Mouse (Mus musculus) intestine, postnatal 0 days (tissue): ENCODE measurements around the gene Mtmr14. TPM values are rescaled to one million over a fixed set of nuclear protein-coding genes. Genes with fewer than 3 reads are reported as not detected.
A peak's percentile ranks its signal among the peaks of the same experiment; 100 is the strongest.

Experiments
- ATAC-seq: fragments of 200-750 bp; cut with Nextera tagmentation; 2 replicates; pipeline ENCODE4 v1.8.0; 2017; ENCODE audit warnings: mild to moderate bottlenecking, moderate TSS enrichment, moderate library complexity
- H3K27ac ChIP-seq: fragments of 300-500 bp; sonication (generic); 2 replicates; pipeline ENCODE4 v1.5.1; 2014; ENCODE audit warnings: mild to moderate bottlenecking, low read depth, low read length, moderate library complexity
- H3K27me3 ChIP-seq: fragments of 300-500 bp; sonication (generic); replicated peaks from 2 replicates; pipeline ENCODE4 v1.6.1; 2014; ENCODE audit warnings: low read length, mixed read lengths; ENCODE audit not compliant: control insufficient read depth, insufficient read depth
- H3K36me3 ChIP-seq: fragments of 300-500 bp; sonication (generic); 2 replicates; pipeline ENCODE4 v1.6.1; 2014; ENCODE audit warnings: mild to moderate bottlenecking, moderate library complexity; ENCODE audit not compliant: control insufficient read depth, insufficient read depth
- H3K4me1 ChIP-seq: fragments of 300-500 bp; sonication (generic); replicated peaks from 2 replicates; pipeline ENCODE4 v1.6.1; 2014; ENCODE audit warnings: antibody characterized with exemption, low read length, mixed read lengths; ENCODE audit not compliant: control insufficient read depth, insufficient read depth
- H3K4me2 ChIP-seq: fragments of 300-500 bp; sonication (generic); replicated peaks from 2 replicates; pipeline ENCODE4 v1.6.1; 2014; ENCODE audit warnings: low read depth, mild to moderate bottlenecking, moderate library complexity
- H3K4me3 ChIP-seq: fragments of 300-500 bp; sonication (generic); 2 replicates; pipeline ENCODE4 v1.5.1; 2014; ENCODE audit warnings: low read depth, low read length
- H3K9ac ChIP-seq: fragments of 300-500 bp; sonication (generic); 2 replicates; pipeline ENCODE4 v1.6.1; 2014; ENCODE audit warnings: mild to moderate bottlenecking, low read depth, low read length
- H3K9me3 ChIP-seq: fragments of 300-500 bp; sonication (generic); 2 replicates; pipeline ENCODE4 v1.6.1; 2016; ENCODE audit warnings: mixed run types; ENCODE audit not compliant: control insufficient read depth
- CTCF ChIP-seq: sonication (generic); IDR thresholded peaks from 2 replicates; pipeline ENCODE4 v1.5.1; 2016; ENCODE audit warnings: low read depth, mild to moderate bottlenecking, control low read depth, antibody characterized with exemption, moderate library complexity
- WGBS: fragments of 180-500 bp; shearing (Covaris S2); extraction: QIAGEN DNeasy Blood & Tissue Kit; methylation state at CpG from one replicate; pipeline ENCODE4 v1.1.7; 2014; 5-methylcytosine and 5-hydroxymethylcytosine counted together
- polyA plus RNA-seq: library from polyadenylated mRNA; unstranded; fragments of >200 nt; fragmentation: Nextera tagmentation; extraction: Ambion mirVana; gene quantifications from 2 replicates; pipeline ENCODE4 v1.2.1, GENCODE M21; 2015

Mtmr14 gene
- polyA plus RNA-seq, 1 experiment from 2014 or later = 31.5 TPM

- Histone ChIP-seq H3K4me3 (peak overlapping the region; percentile 68), H3K9ac (peak overlapping the region; percentile 90), H3K27ac (peak overlapping the region; percentile 99), H3K4me1 (0 out of 2 replicates have a peak, but pooled peaks cover 3% of the 10 kb centered on the region), H3K36me3 (peaks cover 18% of the 10 kb centered on the region), H3K4me2 (peak overlapping the region; percentile 79), H3K27me3 (no peaks in the 10 kb centered on the region), H3K9me3 (no peaks in the 10 kb centered on the region)
- no peak for TF ChIP-seq CTCF
- WGBS = under 1% methylated on average over 32 of the region's 34 CpGs
- ATAC-seq = no peak
These were observed 70.0 kb downstream of the Mtmr14 start for GRCm38 (mm10) chr6:113307481-113308121.

- ATAC-seq = no peak
- WGBS = 21% methylated on average over 5 of the region's 5 CpGs
These were observed 70.5 kb downstream of the Mtmr14 start for GRCm38 (mm10) chr6:113308141-113308540.

DNA sequence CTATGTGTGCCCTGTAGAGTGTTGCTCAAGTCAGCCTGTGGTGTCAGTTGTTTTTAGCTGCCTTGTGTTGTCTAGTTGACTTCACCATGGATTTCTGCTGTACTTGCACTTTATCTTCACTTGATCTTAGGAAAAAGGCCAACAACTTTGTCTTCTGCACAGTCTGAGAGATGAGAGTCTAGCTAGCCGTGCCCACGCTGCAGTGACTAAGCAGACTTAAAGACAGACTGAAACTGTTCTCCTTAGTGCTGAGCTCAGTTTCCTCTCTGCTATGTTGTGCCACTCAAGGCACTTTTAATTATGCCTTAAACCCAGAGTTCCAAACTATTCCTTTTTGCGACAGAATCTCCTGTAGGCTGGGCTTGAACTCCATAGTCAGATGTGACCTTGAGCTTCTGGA is 78.3 kb downstream of the Mtmr14 start:
- no peak for TF ChIP-seq CTCF
- H3K36me3 ChIP-seq = peaks cover 81% of the 10 kb centered on the region
- WGBS = 92% methylated on average over 3 of the region's 3 CpGs

More at GRCm38 (mm10) chr6:113308141-113308540, 70.5 kb downstream of the Mtmr14 start:
- H3K27me3 ChIP-seq = no peaks in the 10 kb centered on the region
- 0 out of 2 replicates have a peak, but pooled peaks cover 3% of the 10 kb centered on the region for H3K4me1 ChIP-seq
- peak overlapping the region; percentile 79 for H3K4me2 ChIP-seq
- peak; percentile 69 for TF ChIP-seq CTCF
- peaks cover 24% of the 10 kb centered on the region for H3K36me3 ChIP-seq
- H3K9ac ChIP-seq = peak overlapping the region; percentile 90
- H3K9me3 ChIP-seq = no peaks in the 10 kb centered on the region
- H3K4me3 ChIP-seq = peak overlapping the region; percentile 68
- peak overlapping the region; percentile 99 for H3K27ac ChIP-seq

GRCm38 (mm10) chr6:113326533-113327315 is 89.1 kb downstream of the Mtmr14 start, which contains the start of gene Ogg1:
Ogg1 (plus strand) TSS chr6:113326972.
- H3K9ac ChIP-seq = peak within 1 kb of the TSS; percentile 59
- 0 out of 2 replicates have a peak, but pooled peaks cover 4% of the 10 kb centered on the region for H3K4me1 ChIP-seq
- peak within 1 kb of the TSS; percentile 89 for H3K27ac ChIP-seq
- H3K4me2 ChIP-seq = peak within 1 kb of the TSS; percentile 85
- TF ChIP-seq CTCF = no peak; the same call in 1 of the 2 replicates
- peak; percentile 98 for ATAC-seq
- H3K27me3 ChIP-seq = no peaks in the 10 kb centered on the region
- no peaks in the 10 kb centered on the region for H3K9me3 ChIP-seq
- H3K36me3 ChIP-seq = peaks cover 51% of the 10 kb centered on the region
- H3K4me3 ChIP-seq = peak within 1 kb of the TSS; percentile 49
- WGBS = under 1% methylated on average over 52 of the region's 52 CpGs

More for the DNA sequence above, 78.3 kb downstream of the Mtmr14 start:
- no peak overlapping the region for H3K4me3 ChIP-seq
- H3K4me2 ChIP-seq = no peak overlapping the region
- H3K9ac ChIP-seq = no peak overlapping the region
- ATAC-seq = no peak
- no peak overlapping the region for H3K27ac ChIP-seq
- H3K27me3 ChIP-seq = no peaks in the 10 kb centered on the region
- 0 out of 2 replicates have a peak, but pooled peaks cover 3% of the 10 kb centered on the region for H3K4me1 ChIP-seq
- no peaks in the 10 kb centered on the region for H3K9me3 ChIP-seq

GRCm38 (mm10) chr6:113329396-113329795 is 91.8 kb downstream of the Mtmr14 start:
- whole genome bisulfite sequencing = 97% methylated on average over 1 of the region's 1 CpGs
- H3K4me3 ChIP-seq = no peak overlapping the region
- 0 out of 2 replicates have a peak, but pooled peaks cover 4% of the 10 kb centered on the region for H3K4me1 ChIP-seq
- no peak for ATAC-seq
- no peaks in the 10 kb centered on the region for H3K27me3 ChIP-seq
- H3K27ac ChIP-seq = no peak overlapping the region
- H3K36me3 ChIP-seq = peaks cover 33% of the 10 kb centered on the region
- TF ChIP-seq CTCF = no peak
- H3K4me2 ChIP-seq = no peak overlapping the region
- H3K9ac ChIP-seq = no peak overlapping the region
- no peaks in the 10 kb centered on the region for H3K9me3 ChIP-seq

- Histone ChIP-seq H3K9me3 (no peaks in the 10 kb centered on the region), H3K36me3 (peaks cover 39% of the 10 kb centered on the region), H3K4me3 (no peak overlapping the region), H3K4me1 (0 out of 2 replicates have a peak, but pooled peaks cover under 1% of the 10 kb centered on the region), H3K27ac (no peak overlapping the region), H3K9ac (no peak overlapping the region), H3K4me2 (no peak overlapping the region), H3K27me3 (no peaks in the 10 kb centered on the region)
- no peak for TF ChIP-seq CTCF
- WGBS = 41% methylated on average over 2 of the region's 2 CpGs
- ATAC-seq = no peak
These were observed 92.9 kb downstream of the Mtmr14 start for GRCm38 (mm10) chr6:113330547-113330946.

Other genes starting within 250 kb of the Mtmr14 start
- 36.0 and 36.6 TPM in 2 replicates for gene Thumpd3, start 191.6 kb upstream of the Mtmr14 start, polyA plus RNA-seq
- gene Setd5, start 160.5 kb upstream of the Mtmr14 start, polyA plus RNA-seq = 32.2 and 32.9 TPM in 2 replicates
- gene Lhfpl4, start 42.5 kb upstream of the Mtmr14 start, polyA plus RNA-seq = 0.78 and 0.95 TPM in 2 replicates
- not detected in 2 replicates for gene Cpne9, start 44.5 kb downstream of the Mtmr14 start, polyA plus RNA-seq
- gene Brpf1, start 69.3 kb downstream of the Mtmr14 start, polyA plus RNA-seq = 7.3 and 8.3 TPM in 2 replicates
- 8.0 and 9.7 TPM in 2 replicates for gene Ogg1, start 89.1 kb downstream of the Mtmr14 start, polyA plus RNA-seq
- 35.9 and 37.0 TPM in 2 replicates for gene Camk1, start 106.1 kb downstream of the Mtmr14 start, polyA plus RNA-seq
- gene Tada3, start 140.0 kb downstream of the Mtmr14 start, polyA plus RNA-seq = 19.7 and 23.5 TPM in 2 replicates
- gene Arpc4, start 140.3 kb downstream of the Mtmr14 start, polyA plus RNA-seq = 409 and 418 TPM in 2 replicates
- gene Ttll3, start 151.4 kb downstream of the Mtmr14 start, polyA plus RNA-seq = 1.4 and 1.6 TPM in 2 replicates
- 21.5 and 23.9 TPM in 2 replicates for gene Rpusd3, start 181.5 kb downstream of the Mtmr14 start, polyA plus RNA-seq
- 231 and 259 TPM in 2 replicates for gene Cidec, start 197.9 kb downstream of the Mtmr14 start, polyA plus RNA-seq
- 44.9 and 48.8 TPM in 2 replicates for gene Jagn1, start 204.7 kb downstream of the Mtmr14 start, polyA plus RNA-seq
- 2.2 and 2.3 TPM in 2 replicates for gene Il17re, start 220.6 kb downstream of the Mtmr14 start, polyA plus RNA-seq
- gene Il17rc, start 233.6 kb downstream of the Mtmr14 start, polyA plus RNA-seq = 16.5 and 17.4 TPM in 2 replicates
- 8.5 and 9.7 TPM in 2 replicates for gene Creld1, start 245.5 kb downstream of the Mtmr14 start, polyA plus RNA-seq